Mouse (Mus musculus) liver, embryonic 15.5 days (tissue): ENCODE data around the gene Fars2. TPM values are rescaled to one million over a fixed set of nuclear protein-coding genes. Genes with fewer than 3 reads are reported as not detected.

ENCODE experiments used
- ATAC-seq: fragments of 200-750 bp; cut with Nextera tagmentation; 2 replicates; pipeline ENCODE4 v1.8.0; 2017; ENCODE audit warnings: moderate number of reproducible peaks, mild to moderate bottlenecking, moderate library complexity; ENCODE audit not compliant: insufficient read depth
- H3K27ac ChIP-seq: fragments of 300-500 bp; sonication (generic); replicated peaks from 2 replicates; pipeline ENCODE4 v1.5.1; 2015; ENCODE audit warnings: mild to moderate bottlenecking, inconsistent platforms
- H3K27me3 ChIP-seq: fragments of 300-500 bp; sonication (generic); 2 replicates; pipeline ENCODE4 v1.6.1; 2015; ENCODE audit warnings: mild to moderate bottlenecking, inconsistent platforms
- H3K36me3 ChIP-seq: fragments of 300-500 bp; sonication (generic); replicated peaks from 2 replicates; pipeline ENCODE4 v1.6.1; 2015; ENCODE audit warnings: moderate library complexity, mild to moderate bottlenecking, inconsistent platforms
- H3K4me1 ChIP-seq: fragments of 300-500 bp; sonication (generic); replicated peaks from 2 replicates; pipeline ENCODE4 v1.6.1; 2015; ENCODE audit warnings: inconsistent platforms
- H3K4me2 ChIP-seq: fragments of 300-500 bp; sonication (generic); 2 replicates; pipeline ENCODE4 v1.6.1; 2015; ENCODE audit warnings: moderate library complexity, mild to moderate bottlenecking, inconsistent platforms
- H3K4me3 ChIP-seq: fragments of 300-500 bp; sonication (generic); replicated peaks from 2 replicates; pipeline ENCODE4 v1.5.1; 2015; ENCODE audit warnings: mild to moderate bottlenecking, inconsistent platforms
- H3K9ac ChIP-seq: fragments of 300-500 bp; sonication (generic); 2 replicates; pipeline ENCODE4 v1.6.1; 2015; ENCODE audit warnings: moderate library complexity, mild to moderate bottlenecking, inconsistent platforms
- H3K9me3 ChIP-seq: fragments of 300-500 bp; sonication (generic); replicated peaks from 2 replicates; pipeline ENCODE4 v1.6.1; 2016; ENCODE audit warnings: inconsistent platforms
- WGBS: fragments of 180-500 bp; shearing (Covaris S2); methylation state at CpG from one replicate; pipeline ENCODE4 v1.1.7; 2015; ENCODE audit warnings: mixed read lengths; ENCODE audit not compliant: insufficient replicate concordance; 5-methylcytosine and 5-hydroxymethylcytosine counted together
- polyA plus RNA-seq: library from polyadenylated mRNA; unstranded; fragments of >200 nt; fragmentation: Nextera tagmentation; extraction: Ambion mirVana; gene quantifications from 2 replicates; pipeline ENCODE4 v1.2.1, GENCODE M21; 2015

Gene Fars2
- polyA plus RNA-seq, 1 experiment from 2014 or later: 26.7 TPM

GRCm38 (mm10) chr13:36297950-36298781 lies 181.0 kb downstream of the Fars2 start:
- Histone ChIP-seq H3K9me3 (no peaks in the 10 kb centered on the region), H3K9ac (no peak overlapping the region), H3K27ac (no peak overlapping the region), H3K36me3 (no peaks in the 10 kb centered on the region), H3K4me1 (no peaks in the 10 kb centered on the region), H3K4me2 (no peak overlapping the region), H3K27me3 (no peaks in the 10 kb centered on the region), H3K4me3 (no peak overlapping the region)
- 62% methylated on average over 3 of the region's 3 CpGs for WGBS
- ATAC-seq: no peak

GRCm38 (mm10) chr13:36298782-36299031 lies 181.5 kb downstream of the Fars2 start:
- ATAC-seq: no peak
- H3K9ac ChIP-seq: no peak overlapping the region
- no peaks in the 10 kb centered on the region for H3K27me3 ChIP-seq
- no peak overlapping the region for H3K4me2 ChIP-seq
- H3K36me3 ChIP-seq: no peaks in the 10 kb centered on the region
- H3K4me3 ChIP-seq: no peak overlapping the region
- no peak overlapping the region for H3K27ac ChIP-seq
- H3K4me1 ChIP-seq: no peaks in the 10 kb centered on the region
- no peaks in the 10 kb centered on the region for H3K9me3 ChIP-seq

GRCm38 (mm10) chr13:36302770-36303169 lies 185.6 kb downstream of the Fars2 start:
- ATAC-seq: no peak
- H3K4me2 ChIP-seq: no peak overlapping the region
- no peaks in the 10 kb centered on the region for H3K4me1 ChIP-seq
- H3K9me3 ChIP-seq: no peaks in the 10 kb centered on the region
- H3K4me3 ChIP-seq: no peak overlapping the region
- no peaks in the 10 kb centered on the region for H3K27me3 ChIP-seq
- H3K36me3 ChIP-seq: no peaks in the 10 kb centered on the region
- 64% methylated on average over 3 of the region's 3 CpGs for WGBS
- no peak overlapping the region for H3K9ac ChIP-seq
- no peak overlapping the region for H3K27ac ChIP-seq

GRCm38 (mm10) chr13:36305306-36305705 lies 188.1 kb downstream of the Fars2 start:
- no peak overlapping the region for H3K9ac ChIP-seq
- no peak overlapping the region for H3K27ac ChIP-seq
- WGBS: 66% methylated on average over 2 of the region's 2 CpGs
- H3K4me1 ChIP-seq: no peaks in the 10 kb centered on the region
- no peak for ATAC-seq
- H3K36me3 ChIP-seq: no peaks in the 10 kb centered on the region; the same call in 1 of the 2 replicates
- H3K27me3 ChIP-seq: no peaks in the 10 kb centered on the region
- H3K9me3 ChIP-seq: no peaks in the 10 kb centered on the region
- H3K4me3 ChIP-seq: no peak overlapping the region
- H3K4me2 ChIP-seq: no peak overlapping the region

GRCm38 (mm10) chr13:36307386-36307785 lies 190.2 kb downstream of the Fars2 start:
- 72% methylated on average over 4 of the region's 4 CpGs for WGBS
- no peaks in the 10 kb centered on the region for H3K27me3 ChIP-seq
- no peak overlapping the region for H3K4me3 ChIP-seq
- no peak overlapping the region for H3K4me2 ChIP-seq
- no peaks in the 10 kb centered on the region for H3K9me3 ChIP-seq
- H3K4me1 ChIP-seq: no peaks in the 10 kb centered on the region
- no peaks in the 10 kb centered on the region; the same call in 1 of the 2 replicates for H3K36me3 ChIP-seq
- ATAC-seq: no peak
- no peak overlapping the region for H3K9ac ChIP-seq
- no peak overlapping the region for H3K27ac ChIP-seq

- Histone ChIP-seq H3K9ac (no peak overlapping the region), H3K36me3 (no peaks in the 10 kb centered on the region; the same call in 1 of the 2 replicates), H3K27me3 (no peaks in the 10 kb centered on the region), H3K27ac (no peak overlapping the region), H3K4me3 (no peak overlapping the region), H3K4me2 (no peak overlapping the region), H3K9me3 (no peaks in the 10 kb centered on the region), H3K4me1 (no peaks in the 10 kb centered on the region)
- 66% methylated on average over 1 of the region's 1 CpGs for WGBS
- ATAC-seq: no peak
Observed at GRCm38 (mm10) chr13:36309160-36309559, 191.9 kb downstream of the Fars2 start.

GRCm38 (mm10) chr13:36314218-36314617 lies 197.0 kb downstream of the Fars2 start:
- Histone ChIP-seq H3K4me1 (no peaks in the 10 kb centered on the region; the same call in 1 of the 2 replicates), H3K9ac (no peak overlapping the region), H3K4me3 (no peak overlapping the region), H3K27me3 (no peaks in the 10 kb centered on the region), H3K4me2 (no peak overlapping the region), H3K9me3 (no peaks in the 10 kb centered on the region), H3K36me3 (no peaks in the 10 kb centered on the region; the same call in 1 of the 2 replicates), H3K27ac (no peak overlapping the region)
- 73% methylated on average over 8 of the region's 8 CpGs for WGBS
- ATAC-seq: no peak

GRCm38 (mm10) chr13:36314860-36315800 lies 197.9 kb downstream of the Fars2 start:
- Histone ChIP-seq H3K27me3 (no peaks in the 10 kb centered on the region), H3K27ac (no peak overlapping the region), H3K4me3 (no peak overlapping the region), H3K9ac (no peak overlapping the region), H3K36me3 (no peaks in the 10 kb centered on the region; the same call in 1 of the 2 replicates), H3K9me3 (no peaks in the 10 kb centered on the region), H3K4me2 (no peak overlapping the region), H3K4me1 (no peaks in the 10 kb centered on the region; the same call in 1 of the 2 replicates)
- 67% methylated on average over 10 of the region's 10 CpGs for whole genome bisulfite sequencing
- no peak for ATAC-seq

- no peak overlapping the region for H3K4me3 ChIP-seq
- H3K27ac ChIP-seq: no peak overlapping the region
- H3K9ac ChIP-seq: no peak overlapping the region
- H3K9me3 ChIP-seq: no peaks in the 10 kb centered on the region
- no peak overlapping the region for H3K4me2 ChIP-seq
- no peaks in the 10 kb centered on the region; the same call in 1 of the 2 replicates for H3K4me1 ChIP-seq
- no peaks in the 10 kb centered on the region for H3K27me3 ChIP-seq
- no peak for ATAC-seq
- WGBS: 90% methylated on average over 3 of the region's 3 CpGs
- no peaks in the 10 kb centered on the region for H3K36me3 ChIP-seq
Observed at GRCm38 (mm10) chr13:36317824-36318223, 200.6 kb downstream of the Fars2 start.

GRCm38 (mm10) chr13:36324624-36325023 lies 207.4 kb downstream of the Fars2 start:
- ATAC-seq: no peak
- Histone ChIP-seq H3K4me3 (no peak overlapping the region), H3K9ac (no peak overlapping the region), H3K27me3 (no peaks in the 10 kb centered on the region), H3K27ac (no peak overlapping the region), H3K4me2 (no peak overlapping the region), H3K9me3 (no peaks in the 10 kb centered on the region), H3K36me3 (no peaks in the 10 kb centered on the region), H3K4me1 (no peaks in the 10 kb centered on the region)
- 35% methylated on average over 2 of the region's 2 CpGs for WGBS

GRCm38 (mm10) chr13:36326539-36326938 lies 209.3 kb downstream of the Fars2 start:
- Histone ChIP-seq H3K4me1 (no peaks in the 10 kb centered on the region), H3K27ac (no peak overlapping the region), H3K4me3 (no peak overlapping the region), H3K9ac (no peak overlapping the region), H3K27me3 (no peaks in the 10 kb centered on the region), H3K9me3 (no peaks in the 10 kb centered on the region), H3K4me2 (no peak overlapping the region), H3K36me3 (no peaks in the 10 kb centered on the region)
- WGBS: 58% methylated on average over 3 of the region's 3 CpGs
- no peak for ATAC-seq
